Mouse (Mus musculus) A20 (cell line): ENCODE data around the gene Adap1.

Experiments used
- DNase-seq: peaks from one replicate; pipeline ENCODE4 v3.0.0-alpha.2; 2011; ENCODE audit warnings: low read depth, low spot score

Gene Adap1

DNA sequence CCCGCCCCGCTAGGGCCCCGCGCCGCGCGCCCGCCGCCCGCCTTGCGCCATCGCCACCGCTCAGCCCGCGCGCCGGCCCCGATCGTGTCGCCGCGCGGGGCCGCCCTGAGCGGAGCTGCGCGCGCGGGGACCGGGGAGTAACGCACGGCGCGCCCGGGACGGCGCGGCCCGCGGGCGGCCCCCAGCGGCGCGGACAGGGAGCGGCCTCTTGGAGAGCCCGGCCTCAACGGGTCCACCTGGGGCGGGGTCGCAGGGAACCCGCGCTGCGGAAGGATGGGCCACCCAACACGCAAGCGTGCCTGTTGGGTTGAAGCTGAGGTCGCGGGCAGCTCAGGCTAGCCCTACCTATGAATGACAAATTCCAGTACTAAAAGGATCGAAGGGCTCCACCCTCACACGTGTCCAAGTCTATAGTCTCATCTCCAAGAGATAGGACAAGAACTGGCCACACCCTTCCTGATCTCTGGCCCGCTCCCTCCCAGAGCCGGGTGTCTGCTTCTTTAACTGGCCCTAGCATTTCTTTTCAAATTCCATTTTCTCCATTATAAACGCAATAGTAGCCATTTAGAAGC is at the start of gene Adap1:
Adap1 (minus strand) TSS at position 228 of the 572 bp plus-strand sequence.
- peak; percentile 23 for DNase-seq

DNA sequence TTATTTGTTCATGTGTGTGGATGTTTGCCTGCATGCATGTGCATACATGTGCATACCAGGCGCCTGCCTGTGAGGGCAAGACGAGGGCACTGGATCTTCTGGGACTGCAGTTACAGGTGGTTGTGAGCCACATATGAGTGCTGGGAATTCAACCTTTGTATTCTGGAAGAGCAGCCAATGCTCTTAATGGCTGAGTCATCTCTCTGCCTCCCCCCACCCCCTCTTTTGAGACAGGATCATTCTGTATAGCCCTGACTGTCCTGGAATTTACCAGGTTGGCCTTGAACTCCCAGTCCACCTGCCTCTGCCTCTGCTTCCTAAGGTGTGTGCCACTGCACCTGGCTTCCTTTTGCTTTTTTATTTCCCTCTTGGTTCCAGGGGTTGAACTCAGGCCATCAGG is 49.4 kb upstream of the Adap1 start:
- no peak for DNase-seq

DNA sequence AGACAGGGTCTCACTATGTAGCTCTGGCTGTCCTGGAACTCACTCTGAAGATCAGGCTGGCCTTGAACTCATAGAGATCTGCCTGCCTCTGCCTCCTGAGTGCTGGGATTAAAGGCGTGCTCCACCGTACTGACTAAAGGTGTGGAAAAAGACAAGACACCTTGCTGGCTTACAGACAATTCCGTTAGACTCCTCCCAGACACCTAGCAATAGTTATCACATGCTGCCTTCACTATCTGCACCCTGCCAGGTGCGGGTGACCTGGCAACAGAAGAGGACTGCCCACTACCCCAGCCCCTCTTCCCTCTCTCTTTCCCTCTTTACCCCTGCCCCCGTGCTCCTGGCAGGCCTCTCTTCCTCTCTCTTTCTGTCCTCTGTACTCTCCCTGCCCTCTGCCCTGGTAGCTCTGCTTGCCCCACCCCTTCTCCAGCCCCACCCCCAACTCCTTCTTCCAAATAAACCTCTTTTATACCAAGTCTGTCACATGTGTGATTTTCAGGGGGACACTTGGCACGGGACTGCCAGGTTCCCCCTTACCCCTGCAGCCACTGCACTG is 48.5 kb upstream of the Adap1 start:
- DNase-seq: no peak

DNA sequence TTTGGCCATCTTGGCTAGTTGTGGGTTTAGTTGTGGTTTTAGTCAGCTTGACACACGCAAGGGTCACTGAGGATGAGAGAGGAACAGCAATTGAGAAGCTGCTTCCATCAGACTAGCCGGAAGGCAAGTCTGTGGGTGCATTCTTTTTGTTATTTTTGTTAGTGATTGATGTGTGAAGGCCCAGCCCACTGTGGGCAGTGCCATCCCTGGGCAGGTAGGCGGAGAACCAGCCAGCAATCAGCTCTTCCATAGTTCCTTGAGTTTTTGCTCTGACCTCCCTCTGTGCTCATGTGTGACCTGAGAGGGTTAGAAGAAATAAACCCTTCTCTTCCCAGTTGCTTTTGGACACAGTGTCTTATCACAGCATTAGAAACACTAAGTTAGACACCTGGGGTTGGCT is 47.7 kb upstream of the Adap1 start:
- DNase-seq: no peak

DNA sequence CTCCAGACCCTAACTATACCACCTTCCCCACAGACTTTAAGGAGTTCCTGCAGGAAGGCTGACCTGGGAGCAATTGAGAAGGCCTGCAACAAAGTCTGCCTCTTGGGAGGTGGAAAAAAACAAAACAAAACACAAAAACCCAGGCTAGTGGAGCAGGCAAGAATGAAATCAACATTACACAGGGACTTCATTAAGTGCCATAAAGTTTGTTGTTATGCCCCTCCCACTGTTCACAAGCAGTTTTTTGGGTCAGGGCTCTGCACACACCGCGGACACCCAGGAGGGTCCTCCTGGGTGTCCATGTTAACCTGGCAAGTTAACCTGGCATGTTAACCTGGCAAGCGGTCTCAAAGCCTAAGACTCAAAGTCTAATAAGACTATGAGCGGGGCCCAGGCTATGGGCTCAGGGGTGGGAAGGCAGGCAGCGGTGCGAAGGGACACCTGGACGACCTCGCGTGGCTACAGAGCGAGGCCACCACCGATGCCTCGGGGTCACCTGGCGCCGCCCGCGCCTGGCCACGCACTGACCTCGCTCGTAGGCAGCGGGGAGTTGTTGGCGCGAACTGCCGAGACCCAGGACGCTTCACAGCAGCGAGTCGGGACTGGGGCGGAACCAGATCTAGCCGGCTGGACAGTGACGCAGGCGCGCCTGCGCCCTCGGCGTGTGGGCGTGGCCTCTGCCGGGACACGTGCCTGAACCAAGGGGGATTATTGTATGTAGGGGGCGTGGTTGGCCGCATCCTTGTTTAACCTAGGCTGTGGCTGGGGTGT is 46.4 kb upstream of the Adap1 start:
- DNase-seq: peak; percentile 94

DNA sequence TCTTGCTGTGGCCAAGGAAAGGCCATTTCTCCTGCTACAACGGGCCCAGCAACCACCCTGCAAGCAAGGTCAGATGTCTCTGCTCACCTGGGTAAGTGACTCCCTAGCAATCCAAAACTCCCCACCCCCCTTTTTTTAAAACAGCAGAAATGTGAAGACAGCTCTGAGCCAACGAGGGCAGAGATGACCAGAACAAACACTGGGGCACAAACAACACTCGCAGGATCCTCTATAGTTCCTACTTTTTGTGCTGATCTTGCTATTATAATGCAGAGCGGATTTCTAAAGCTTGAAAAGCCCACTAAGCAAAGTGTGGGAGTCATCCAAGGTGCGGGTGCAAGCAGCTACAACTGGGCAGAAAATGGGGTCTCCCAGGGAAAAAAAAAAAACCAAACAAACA is 45.7 kb upstream of the Adap1 start:
- no peak for DNase-seq

DNA sequence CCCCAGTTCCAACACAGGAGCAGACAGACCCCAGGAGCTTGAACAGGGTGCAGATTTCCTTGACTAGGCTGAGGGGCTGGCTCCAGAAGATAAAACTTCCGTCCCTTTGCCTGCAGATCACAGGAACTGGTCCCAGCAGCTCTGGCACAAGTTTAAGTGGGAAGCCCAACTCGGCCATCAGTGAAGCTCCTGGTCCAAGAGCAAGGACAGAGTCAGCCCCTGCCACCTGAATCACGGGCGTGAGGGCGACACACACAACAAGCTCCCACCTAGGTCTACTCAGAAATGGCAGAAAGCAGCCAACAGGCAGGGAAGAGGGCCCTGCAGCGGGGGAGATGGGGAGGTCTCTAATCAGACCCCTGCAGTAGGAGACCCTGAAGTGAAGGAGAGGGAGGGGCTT is 44.9 kb upstream of the Adap1 start:
- no peak for DNase-seq

DNA sequence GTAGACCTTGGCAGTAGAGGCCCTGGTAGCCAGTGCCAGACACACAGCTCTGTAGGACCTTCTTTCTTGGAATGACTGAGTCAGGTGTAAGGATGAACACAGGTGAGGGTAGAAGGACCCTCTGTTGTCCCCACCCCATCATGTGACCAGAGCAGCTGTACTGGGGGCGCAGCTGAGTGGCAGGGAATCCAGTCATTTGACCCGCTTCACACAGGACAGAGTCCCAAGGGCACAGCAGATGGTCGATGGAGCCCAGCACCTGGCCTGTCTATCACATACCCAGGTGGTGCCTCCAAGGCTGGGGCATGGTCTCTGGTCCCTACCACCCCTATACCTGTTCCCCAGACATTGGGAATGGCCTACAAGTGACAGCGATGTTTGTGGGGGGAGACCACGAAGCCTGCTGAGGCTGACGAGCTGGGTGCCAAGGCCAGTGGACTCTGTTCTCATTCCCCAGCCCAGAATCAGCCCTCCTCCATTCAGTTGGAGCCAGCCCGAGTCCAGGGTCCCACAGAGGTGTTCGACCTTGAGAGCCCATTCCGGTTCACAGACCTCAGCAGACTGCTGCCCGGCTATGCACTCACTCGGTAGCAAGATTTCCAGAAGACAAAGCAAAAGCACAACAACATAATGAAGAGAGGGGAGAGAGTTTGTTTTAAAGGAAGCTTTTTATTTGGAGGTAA is 43.4 kb upstream of the Adap1 start:
- no peak for DNase-seq

DNA sequence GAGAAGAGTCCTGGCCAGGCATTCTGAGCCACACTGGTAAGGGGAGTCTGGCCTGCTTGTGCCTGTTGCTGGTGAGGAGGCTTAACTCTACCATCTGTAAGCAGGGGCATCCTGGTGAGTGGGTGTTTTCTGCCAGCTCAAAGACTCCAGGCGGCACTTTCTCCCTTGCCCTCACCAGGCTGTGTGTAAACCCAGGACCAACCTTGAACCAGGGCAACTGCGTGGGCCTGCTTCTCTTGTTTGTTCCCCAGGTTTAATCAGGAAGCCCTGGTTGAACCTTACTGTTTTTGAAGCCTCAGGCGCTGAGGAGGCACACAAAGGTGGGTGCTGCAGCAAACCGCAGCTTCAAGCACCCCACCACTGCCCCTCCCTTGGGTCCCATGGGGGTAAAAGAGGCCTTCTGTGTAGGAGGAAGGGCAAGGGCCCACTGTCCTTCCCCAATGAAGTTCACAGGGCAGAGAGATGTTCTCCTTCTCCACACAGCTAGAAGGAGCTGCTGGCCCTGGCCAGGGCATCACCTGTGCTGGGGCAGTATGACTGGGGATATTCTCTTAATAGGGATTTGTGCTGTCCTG is 42.5 kb upstream of the Adap1 start:
- DNase-seq: no peak

DNA sequence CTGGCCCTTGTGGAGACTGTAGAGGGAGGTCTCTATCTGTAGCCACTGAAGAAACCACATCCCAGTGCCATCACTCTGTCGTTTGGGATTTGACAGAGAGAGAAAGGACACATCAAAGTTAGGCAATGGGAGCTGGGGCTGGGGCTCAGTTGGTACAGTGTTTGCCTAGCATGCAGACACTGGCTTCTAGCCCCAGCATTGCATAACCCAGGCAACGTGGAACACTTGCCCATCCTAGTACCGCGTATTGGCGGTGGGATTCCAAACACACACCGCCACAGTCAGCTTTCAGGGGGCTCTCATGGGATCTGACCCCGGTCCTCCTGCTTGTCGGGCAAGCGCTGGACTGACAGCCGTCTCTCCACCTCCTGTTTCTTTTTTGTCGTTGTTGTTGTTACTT is 41.1 kb upstream of the Adap1 start:
- DNase-seq: no peak

DNA sequence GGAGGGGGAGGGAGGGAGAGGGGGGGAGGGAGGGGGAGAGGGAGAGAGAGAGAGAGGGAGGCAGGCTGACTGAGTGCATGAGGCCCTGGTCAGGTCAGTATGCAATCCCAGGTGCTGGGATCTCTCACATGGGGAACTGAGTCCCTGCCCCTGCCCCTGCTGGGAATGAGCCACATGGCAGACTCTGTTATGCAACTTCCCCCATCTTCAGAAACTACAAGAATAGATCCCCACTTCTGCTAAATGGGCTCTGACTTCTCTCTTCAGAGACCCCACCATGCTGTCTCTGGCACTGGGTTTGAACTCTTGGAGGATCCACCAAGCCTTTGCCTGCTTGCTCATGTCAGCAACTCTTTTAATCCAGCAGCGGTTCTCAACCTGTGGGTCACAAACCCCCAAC is 40.4 kb upstream of the Adap1 start:
- peak; percentile 60 for DNase-seq

DNA sequence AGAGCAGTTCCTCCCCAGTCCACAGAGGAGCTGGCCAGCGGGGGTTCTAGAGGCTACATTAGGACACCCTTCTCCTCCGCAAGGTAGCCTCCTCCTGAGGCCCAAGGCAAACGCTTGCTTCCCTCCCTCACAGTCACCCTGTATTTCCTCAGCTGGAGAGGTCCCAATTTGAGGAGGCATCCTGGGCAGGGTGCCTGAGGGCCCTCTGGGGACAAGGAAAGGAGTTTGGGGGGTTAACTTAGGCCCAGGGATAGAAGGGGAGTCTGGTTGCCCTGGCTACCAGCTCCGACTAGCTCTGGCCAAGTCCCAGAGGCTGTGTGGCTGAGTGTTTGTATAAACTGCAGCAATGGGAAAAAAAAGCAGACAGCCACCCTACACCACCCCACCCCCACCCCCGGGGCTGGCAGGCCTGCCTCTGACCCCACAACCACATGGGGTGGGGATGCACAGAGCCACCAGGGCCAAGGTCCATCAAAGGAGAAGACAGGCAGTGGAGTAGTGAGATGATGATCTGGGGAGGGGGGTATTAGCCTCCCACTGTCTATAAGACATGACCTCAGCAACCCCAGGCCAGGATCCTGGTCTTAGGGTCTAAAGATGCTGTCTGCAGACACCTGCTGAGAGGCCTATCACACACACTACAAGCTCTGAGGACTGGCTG is 39.6 kb upstream of the Adap1 start:
- DNase-seq: no peak

DNA sequence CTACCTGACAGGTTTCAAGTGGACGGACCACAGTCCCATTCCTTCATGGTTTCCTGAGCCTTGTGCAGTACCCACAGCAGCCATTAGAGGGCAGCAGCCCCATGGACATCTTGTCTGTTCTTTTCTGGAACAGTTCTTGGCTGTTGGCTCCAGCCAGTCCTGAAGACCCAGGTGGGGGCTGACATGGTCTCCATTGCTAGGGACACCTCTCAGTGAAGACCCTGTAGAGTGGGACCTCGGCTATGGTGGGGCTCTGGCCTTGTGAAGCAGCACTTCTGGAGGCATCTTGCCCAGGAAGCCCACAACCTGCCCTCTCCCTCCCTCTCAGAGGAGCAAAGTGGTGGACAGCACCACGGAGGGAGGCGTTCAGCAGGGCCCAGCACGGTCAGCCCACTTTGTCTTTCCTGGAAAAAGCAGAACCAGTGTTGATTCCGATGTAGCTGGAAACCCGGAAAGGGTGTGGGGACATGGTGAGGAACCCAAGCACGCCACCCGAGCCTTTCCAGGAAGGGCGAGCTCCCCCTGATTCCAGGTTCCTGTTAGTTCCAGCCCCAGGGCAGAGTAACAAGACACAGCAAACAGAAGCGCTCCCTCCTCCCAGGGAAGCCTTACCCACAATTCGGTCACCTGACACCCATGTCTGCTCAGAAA is 39.0 kb upstream of the Adap1 start:
- peak; percentile 71 for DNase-seq

DNA sequence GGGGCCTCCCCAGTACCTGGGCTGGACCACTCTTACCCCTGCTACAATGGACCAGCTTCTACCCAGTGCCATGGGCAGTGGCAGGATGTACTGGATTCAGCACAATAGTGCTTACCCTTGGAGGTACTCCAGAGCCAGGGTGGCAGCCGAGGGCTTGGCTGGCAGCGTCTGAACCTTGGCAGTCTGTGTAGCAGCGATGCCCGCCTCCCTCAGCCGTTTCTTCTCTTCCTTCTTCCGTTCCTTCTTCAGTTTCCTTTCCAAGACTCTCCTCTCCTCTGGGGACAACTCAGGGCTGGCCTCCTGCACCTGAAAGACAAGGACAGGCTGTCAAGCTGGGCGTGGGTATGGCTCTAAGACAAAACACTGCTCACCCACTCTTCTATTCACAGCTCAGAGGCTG is 38.4 kb upstream of the Adap1 start:
- no peak for DNase-seq

DNA sequence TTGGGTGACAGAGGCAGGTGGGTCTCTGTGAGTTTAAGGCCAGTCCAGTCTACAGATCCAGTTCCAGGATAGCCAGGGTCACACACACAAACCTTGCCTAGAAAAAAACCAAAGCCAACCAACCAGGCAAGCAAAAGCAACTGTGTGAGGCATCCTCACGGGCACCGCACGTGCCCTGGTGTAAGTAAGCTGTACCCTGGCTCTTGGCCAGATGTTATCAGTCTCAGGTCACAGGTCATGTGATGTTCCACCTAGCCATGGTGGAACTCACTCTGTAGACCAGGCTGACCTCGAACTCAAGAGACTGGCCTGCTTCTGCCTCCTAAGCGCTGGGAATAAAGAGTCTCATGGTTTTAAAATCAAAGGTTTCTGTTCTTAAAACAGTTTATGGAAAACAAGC is 33.8 kb upstream of the Adap1 start:
- no peak for DNase-seq

DNA sequence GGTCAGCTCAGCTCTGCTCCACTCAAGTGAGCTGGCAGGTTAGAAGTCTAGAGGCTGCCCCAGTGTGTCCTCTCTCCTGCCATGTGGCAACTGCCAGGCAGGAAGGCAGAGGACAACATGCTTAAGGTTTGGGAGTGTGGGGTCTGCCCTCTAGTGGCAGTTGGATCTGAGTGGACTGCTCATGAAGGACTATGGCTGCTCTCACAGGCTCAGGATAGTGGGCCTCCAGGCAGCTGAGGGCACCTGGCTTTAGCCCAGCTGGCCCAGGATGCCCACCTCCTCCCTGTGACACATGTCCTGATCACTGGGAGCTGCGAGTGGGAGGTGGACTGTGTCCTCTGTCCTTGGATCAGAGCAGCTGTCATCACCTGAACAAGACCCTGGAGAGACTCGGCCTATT is 33.2 kb upstream of the Adap1 start:
- peak; percentile 50 for DNase-seq

DNA sequence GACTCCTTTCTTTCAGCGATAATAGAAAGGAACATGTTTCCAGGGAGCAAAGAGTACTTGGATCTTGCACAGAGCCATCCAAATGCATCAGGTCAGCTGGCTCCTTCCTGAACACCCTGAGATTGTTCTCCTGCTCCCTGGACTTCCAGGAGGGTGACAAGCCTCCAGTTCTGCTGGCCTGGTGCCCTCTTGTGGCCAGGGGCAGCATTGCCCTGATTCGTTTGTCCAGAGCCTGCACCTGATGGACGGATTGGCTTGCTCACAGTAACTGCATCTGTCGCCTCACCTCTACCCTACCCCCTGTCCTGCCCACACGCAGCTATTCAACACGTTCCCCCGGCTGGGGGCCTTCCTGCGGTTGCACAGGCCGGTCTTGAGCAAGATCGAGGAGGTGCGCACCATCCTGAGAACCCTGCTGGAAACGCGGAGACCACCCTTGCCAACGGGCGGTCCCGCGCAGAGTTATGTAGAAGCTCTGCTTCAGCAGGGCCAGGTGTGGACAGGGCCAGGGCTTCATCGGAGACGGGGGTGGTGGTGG is 29.9 kb upstream of the Adap1 start:
- peak; percentile 62 for DNase-seq

DNA sequence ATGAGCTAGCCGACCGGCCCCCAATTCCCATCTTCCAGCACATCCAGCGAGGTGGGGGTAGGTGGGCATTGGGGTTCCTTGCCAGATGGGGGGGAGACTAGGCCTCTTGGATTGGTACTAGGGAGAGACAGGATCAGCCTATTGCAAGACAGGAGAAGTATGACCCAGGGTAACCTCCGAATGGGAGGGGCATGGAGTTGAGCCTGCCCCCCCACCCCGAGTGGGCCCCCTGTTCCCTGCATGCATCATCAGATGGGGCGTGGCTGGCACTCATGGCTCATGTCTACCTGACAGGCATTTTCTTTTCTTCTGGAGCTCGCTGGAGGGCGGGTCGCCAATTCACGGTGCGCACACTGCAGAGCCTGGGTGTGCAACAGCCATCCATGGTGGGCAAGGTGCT is 28.5 kb upstream of the Adap1 start:
- no peak for DNase-seq

DNA sequence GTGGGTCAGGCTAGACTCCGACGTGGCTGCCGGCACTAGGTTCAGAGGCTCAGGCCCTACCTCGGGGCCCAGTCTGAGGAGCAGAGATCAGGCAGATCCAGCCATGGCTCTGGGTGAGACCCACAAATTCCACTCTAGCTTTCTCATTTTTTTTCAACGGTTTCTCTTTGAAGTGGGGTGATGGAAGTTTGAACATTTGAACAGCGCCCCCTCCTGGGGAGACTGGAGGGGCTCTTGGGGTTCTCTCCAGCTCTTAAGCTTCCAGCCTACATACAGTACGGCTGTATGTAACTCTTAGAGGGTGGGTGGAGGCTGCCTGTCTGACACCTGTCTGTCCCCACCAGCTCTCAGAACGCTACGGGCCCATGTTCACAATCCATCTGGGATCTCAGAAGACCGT is 28.1 kb upstream of the Adap1 start:
- DNase-seq: peak; percentile 74

DNA sequence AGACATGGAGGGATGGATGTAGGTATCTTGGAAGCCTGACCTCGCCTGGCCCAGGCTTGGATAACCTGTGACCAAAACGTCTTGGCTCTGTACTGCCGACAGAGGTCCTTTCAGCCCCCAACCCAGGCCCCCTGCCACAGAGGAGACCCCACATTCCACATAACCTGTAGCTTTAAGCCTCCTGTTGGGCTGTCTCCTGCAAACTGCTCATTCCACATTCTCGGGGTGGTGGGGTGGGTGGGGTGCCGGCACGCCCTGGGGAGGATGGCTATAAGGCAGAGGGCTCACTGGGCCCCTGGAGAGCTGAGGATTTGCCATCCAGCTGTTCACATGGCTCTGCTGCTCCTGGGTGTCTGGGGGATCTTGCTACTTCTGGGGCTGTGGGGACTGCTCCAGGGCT is 26.9 kb upstream of the Adap1 start, which contains the start of gene Cyp2w1:
Cyp2w1 (plus strand) TSS at position 301 of the 400 bp plus-strand sequence.
- DNase-seq: no peak

DNA sequence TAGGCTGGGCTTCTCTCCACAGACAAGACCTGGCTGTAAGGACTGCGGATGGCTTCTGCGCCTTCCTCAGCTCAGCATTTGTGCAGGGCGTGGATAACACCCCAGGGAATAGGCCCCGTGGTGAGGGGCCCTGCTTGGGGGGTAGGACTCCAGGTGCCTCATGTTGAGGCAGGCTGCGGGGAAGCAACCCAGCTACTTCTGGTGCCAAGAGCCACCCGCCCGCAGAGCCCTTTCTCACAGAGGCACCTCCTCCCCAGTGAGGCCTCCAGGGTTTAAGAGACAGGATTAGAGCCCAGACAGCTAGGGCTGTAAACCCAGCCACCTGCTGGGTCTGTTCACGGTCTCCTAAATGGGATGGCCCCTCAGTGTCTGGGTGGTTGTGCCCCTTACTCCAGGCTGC is 26.2 kb upstream of the Adap1 start:
- no peak for DNase-seq
